Mouse (Mus musculus) midbrain, embryonic 10.5 days (tissue): Measurements from ENCODE around the gene Gm44503. TPM values are rescaled to one million over a fixed set of nuclear protein-coding genes. Genes with fewer than 3 reads are reported as not detected.
A peak's percentile ranks its signal among the peaks of the same experiment; 100 is the strongest.

Source experiments
- DNase-seq: peaks from one replicate; pipeline ENCODE4 v3.0.0-alpha.2; 2017; ENCODE audit warnings: low spot score
- H3K27ac ChIP-seq: fragments of 300-500 bp; sonication (generic); replicated peaks from 2 replicates; pipeline ENCODE4 v1.5.1; 2016; ENCODE audit warnings: mild to moderate bottlenecking
- H3K27me3 ChIP-seq: fragments of 300-500 bp; sonication (generic); 2 replicates; pipeline ENCODE4 v1.6.1; 2016; ENCODE audit warnings: low read depth, mild to moderate bottlenecking; ENCODE audit not compliant: poor library complexity, severe bottlenecking
- H3K36me3 ChIP-seq: fragments of 300-500 bp; sonication (generic); 2 replicates; pipeline ENCODE4 v1.6.1; 2016; ENCODE audit warnings: mild to moderate bottlenecking, moderate library complexity
- H3K4me1 ChIP-seq: fragments of 300-500 bp; sonication (generic); 2 replicates; pipeline ENCODE4 v1.6.1; 2016
- H3K4me3 ChIP-seq: fragments of 300-500 bp; sonication (generic); 2 replicates; pipeline ENCODE4 v1.5.1; 2016; ENCODE audit warnings: mild to moderate bottlenecking, moderate library complexity
- H3K9me3 ChIP-seq: fragments of 300-500 bp; sonication (generic); replicated peaks from 2 replicates; pipeline ENCODE4 v1.6.1; 2016; ENCODE audit warnings: mild to moderate bottlenecking
- WGBS: fragments of 180-500 bp; shearing (Covaris S2); methylation state at CpG from one replicate; pipeline ENCODE4 v1.1.7; 2016; 5-methylcytosine and 5-hydroxymethylcytosine counted together
- microRNA-seq: library from miRNA; unstranded; fragments of <30 nt; microRNA quantifications from one replicate; pipeline ENCODE4, GENCODE M21; 2017
- polyA plus RNA-seq: library from polyadenylated mRNA; unstranded; fragments of >200 nt; fragmentation: Nextera tagmentation; extraction: Ambion mirVana; gene quantifications from 2 replicates; pipeline ENCODE4 v1.2.1, GENCODE M21; 2016

Gene Gm44503
- polyA plus RNA-seq, 1 experiment from 2014 or later: not detected

DNA sequence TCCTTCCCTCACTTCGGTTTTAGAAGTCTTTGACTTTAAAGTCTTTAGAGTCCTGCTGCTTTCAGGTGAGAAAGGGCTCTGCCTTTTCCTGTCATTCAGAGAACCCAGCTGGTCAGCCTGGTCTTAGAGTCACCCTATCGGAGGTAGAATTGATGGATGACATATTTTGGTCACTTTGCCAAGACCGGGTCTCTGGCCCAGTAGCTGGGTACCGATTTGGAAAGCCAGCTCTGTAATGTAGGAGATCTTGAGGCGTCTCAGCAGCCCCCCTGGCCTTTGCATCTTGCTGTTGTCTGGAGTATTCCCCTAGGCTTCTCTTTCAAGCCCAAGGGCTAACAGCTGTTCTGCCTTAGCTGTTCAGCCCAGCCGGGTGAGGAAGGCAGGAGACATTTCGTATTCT is 86.6 kb downstream of the Gm44503 start:
- H3K4me3 ChIP-seq: peak overlapping the region; percentile 60
- H3K36me3 ChIP-seq: no peaks in the 10 kb centered on the region
- no peak overlapping the region for H3K27ac ChIP-seq
- peaks cover 11% of the 10 kb centered on the region for H3K27me3 ChIP-seq
- peaks cover 36% of the 10 kb centered on the region for H3K4me1 ChIP-seq
- no peaks in the 10 kb centered on the region for H3K9me3 ChIP-seq
- no peak for DNase-seq
- 18% methylated on average over 7 of the region's 7 CpGs for WGBS

DNA sequence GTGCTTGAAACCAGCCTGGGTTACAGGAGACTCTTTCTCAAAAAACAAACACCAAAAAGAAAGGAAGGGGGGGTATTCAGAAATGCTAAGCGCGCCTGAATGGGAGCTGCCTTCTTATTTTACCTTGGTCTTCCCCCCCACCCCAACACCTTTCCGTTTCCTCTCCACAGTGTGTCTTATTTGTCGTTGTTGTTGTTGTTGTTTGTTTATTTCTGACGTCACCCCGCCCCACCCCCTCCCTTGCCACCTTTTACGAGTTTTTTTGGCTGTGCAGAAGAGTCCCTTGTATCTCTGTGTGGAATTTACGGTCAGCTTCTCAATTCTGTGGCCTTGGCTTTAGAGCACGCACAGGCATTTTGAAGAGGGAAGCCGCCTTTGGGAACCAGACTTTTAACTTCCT is 87.1 kb downstream of the Gm44503 start:
- Histone ChIP-seq H3K4me1 (peaks cover 34% of the 10 kb centered on the region), H3K27ac (no peak overlapping the region), H3K36me3 (no peaks in the 10 kb centered on the region), H3K9me3 (no peaks in the 10 kb centered on the region), H3K4me3 (0 out of 2 replicates have a peak overlapping the region, but pooled peaks have one; percentile 60), H3K27me3 (peaks cover 11% of the 10 kb centered on the region)
- WGBS: 80% methylated on average over 10 of the region's 10 CpGs
- DNase-seq: no peak

DNA sequence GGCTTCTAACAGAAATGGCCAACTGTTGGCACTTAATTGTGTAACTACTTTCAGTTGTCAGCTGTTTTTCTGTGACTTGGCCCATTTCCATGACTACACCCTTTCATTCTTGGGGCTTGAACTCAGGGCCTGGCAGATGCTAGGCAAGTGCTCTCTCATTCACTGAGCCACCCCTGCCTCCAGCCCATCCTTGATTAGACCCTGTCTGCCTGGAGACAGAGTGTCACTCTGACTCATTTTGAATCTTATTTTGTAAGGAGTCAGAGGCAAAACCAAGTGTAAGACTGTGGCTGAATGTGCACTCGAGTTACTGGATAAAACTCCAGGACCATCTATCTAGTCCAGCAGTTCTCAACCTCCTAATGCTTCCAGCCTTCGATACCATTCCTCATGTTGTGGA is 89.3 kb downstream of the Gm44503 start:
- Histone ChIP-seq H3K4me1 (peaks cover 36% of the 10 kb centered on the region), H3K27ac (no peak overlapping the region), H3K9me3 (no peaks in the 10 kb centered on the region), H3K27me3 (peaks cover 11% of the 10 kb centered on the region), H3K4me3 (no peak overlapping the region), H3K36me3 (no peaks in the 10 kb centered on the region)
- whole genome bisulfite sequencing: 86% methylated on average over 2 of the region's 2 CpGs
- no peak for DNase-seq

DNA sequence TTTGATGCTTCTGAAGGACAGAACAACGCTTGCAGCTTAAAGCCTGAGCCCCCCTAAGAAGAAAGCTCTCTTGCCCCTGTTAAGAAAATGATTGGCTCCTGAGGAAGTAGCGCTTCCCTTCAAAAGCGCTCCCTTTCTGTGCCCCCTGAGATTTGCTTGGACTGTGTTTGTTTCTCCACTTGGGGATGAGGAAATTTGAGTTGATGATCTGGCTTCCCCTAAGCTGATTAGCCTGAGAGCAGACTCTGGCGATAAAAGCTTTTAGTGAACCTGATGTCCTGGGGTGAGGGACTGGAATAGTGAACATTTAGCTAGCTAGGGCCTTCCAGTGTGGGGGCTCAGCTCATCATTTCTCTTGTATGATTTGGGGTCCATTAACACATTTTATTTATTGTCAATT is 90.3 kb downstream of the Gm44503 start:
- Histone ChIP-seq H3K36me3 (no peaks in the 10 kb centered on the region), H3K27me3 (peaks cover 11% of the 10 kb centered on the region), H3K4me3 (no peak overlapping the region), H3K27ac (no peak overlapping the region), H3K4me1 (peaks cover 35% of the 10 kb centered on the region), H3K9me3 (no peaks in the 10 kb centered on the region)
- WGBS: 9% methylated on average over 4 of the region's 4 CpGs
- DNase-seq: no peak

DNA sequence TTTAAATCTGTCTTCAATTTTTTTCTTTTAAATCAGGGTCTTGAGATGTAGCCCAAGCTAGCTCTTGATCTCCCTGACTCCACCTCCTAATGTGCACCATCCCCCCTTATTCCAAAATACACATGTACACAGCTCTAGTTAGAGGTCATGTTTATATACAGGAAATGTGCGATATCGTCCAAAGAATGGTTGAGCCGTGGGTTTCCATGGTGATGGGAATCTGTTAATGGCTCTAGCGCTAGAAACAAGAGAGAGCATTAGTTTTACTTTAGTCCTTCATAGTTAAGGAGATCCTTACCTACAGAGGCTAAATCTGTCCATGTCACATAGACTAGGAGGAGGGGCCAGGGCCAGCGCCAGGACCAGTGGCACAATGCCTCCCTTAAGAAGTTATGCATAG is 91.2 kb downstream of the Gm44503 start:
- WGBS: 75% methylated on average over 5 of the region's 5 CpGs
- Histone ChIP-seq H3K27me3 (peaks cover 11% of the 10 kb centered on the region), H3K4me1 (peaks cover 26% of the 10 kb centered on the region), H3K36me3 (no peaks in the 10 kb centered on the region), H3K9me3 (no peaks in the 10 kb centered on the region), H3K4me3 (no peak overlapping the region), H3K27ac (no peak overlapping the region)
- no peak for DNase-seq

DNA sequence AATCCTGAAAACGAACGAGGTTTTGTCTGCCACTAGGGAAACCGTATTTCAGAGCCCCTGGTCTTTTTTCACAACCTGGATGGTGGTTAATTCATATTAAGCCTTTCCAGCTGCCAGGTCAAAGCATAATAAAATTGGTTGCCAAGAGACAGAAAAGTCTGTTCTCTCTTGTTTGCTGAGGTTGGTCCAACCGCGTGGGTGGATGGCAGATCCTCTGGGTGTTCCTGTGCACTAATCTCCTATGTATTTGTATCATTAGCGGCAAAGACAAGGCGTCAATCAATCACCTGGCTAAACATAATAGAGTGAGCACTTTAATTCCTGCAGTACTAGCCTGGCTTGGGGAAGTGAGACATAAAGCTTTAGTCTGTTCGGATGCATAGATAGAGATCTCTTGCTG is 92.0 kb downstream of the Gm44503 start:
- H3K27me3 ChIP-seq: peaks cover 6% of the 10 kb centered on the region
- no peaks in the 10 kb centered on the region for H3K9me3 ChIP-seq
- no peak overlapping the region for H3K4me3 ChIP-seq
- peaks cover 22% of the 10 kb centered on the region for H3K4me1 ChIP-seq
- no peaks in the 10 kb centered on the region for H3K36me3 ChIP-seq
- DNase-seq: no peak
- WGBS: 72% methylated on average over 8 of the region's 8 CpGs
- H3K27ac ChIP-seq: no peak overlapping the region

DNA sequence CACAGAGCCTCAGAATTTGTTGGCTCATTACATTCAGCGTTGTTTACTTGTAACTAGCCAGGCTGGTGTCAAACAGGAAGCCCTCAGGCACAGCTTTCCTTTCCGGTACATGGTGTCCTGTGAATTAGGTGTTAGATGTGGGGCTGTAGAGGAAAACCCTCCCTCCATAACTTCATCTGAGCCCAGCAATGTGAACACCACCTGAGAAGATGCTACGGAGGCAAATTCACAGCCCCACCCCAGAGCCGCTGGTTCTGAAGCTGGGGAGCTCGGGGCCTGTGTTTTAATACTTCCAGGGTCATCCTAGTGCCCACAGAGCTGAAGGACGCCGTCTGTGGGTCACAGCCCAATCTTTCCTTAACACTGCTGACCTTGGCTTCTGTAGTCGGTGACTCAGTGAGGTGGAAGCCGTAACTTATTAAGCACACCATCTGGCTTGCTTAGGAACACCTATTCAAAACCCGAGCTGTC is 96.8 kb downstream of the Gm44503 start:
- no peak overlapping the region for H3K27ac ChIP-seq

DNA sequence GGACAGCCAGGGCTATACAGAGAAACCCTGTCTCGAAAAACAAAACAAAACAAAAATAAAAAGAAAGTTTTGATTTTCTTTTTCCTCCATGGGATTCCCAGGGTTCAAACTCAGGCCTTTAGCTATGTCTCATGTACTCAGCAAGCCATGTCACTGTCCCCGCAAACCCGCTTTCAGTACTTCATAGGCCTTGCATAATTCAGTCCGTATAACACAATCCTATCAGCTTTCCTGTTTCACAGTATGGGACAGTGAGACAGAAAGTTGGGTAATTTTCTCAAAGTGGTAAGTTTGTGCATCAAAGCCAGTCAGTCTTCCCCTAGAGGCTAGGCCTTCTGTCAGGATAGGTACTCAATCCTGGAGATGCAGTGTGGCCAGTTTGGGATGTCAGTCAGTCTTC is 100.6 kb downstream of the Gm44503 start:
- H3K9me3 ChIP-seq: no peaks in the 10 kb centered on the region
- H3K36me3 ChIP-seq: no peaks in the 10 kb centered on the region
- H3K27ac ChIP-seq: no peak overlapping the region
- peaks cover 13% of the 10 kb centered on the region; the same call in 1 of the 2 replicates for H3K4me1 ChIP-seq
- WGBS: 93% methylated on average over 4 of the region's 4 CpGs
- H3K27me3 ChIP-seq: no peaks in the 10 kb centered on the region
- no peak for DNase-seq
- H3K4me3 ChIP-seq: no peak overlapping the region

More for the DNA sequence above, 96.8 kb downstream of the Gm44503 start:
- no peaks in the 10 kb centered on the region for H3K27me3 ChIP-seq
- H3K4me1 ChIP-seq: peaks cover 11% of the 10 kb centered on the region; the same call in 1 of the 2 replicates
- no peak for DNase-seq
- 71% methylated on average over 10 of the region's 10 CpGs for WGBS
- H3K4me3 ChIP-seq: no peak overlapping the region
- no peaks in the 10 kb centered on the region for H3K36me3 ChIP-seq
- H3K9me3 ChIP-seq: no peaks in the 10 kb centered on the region

DNA sequence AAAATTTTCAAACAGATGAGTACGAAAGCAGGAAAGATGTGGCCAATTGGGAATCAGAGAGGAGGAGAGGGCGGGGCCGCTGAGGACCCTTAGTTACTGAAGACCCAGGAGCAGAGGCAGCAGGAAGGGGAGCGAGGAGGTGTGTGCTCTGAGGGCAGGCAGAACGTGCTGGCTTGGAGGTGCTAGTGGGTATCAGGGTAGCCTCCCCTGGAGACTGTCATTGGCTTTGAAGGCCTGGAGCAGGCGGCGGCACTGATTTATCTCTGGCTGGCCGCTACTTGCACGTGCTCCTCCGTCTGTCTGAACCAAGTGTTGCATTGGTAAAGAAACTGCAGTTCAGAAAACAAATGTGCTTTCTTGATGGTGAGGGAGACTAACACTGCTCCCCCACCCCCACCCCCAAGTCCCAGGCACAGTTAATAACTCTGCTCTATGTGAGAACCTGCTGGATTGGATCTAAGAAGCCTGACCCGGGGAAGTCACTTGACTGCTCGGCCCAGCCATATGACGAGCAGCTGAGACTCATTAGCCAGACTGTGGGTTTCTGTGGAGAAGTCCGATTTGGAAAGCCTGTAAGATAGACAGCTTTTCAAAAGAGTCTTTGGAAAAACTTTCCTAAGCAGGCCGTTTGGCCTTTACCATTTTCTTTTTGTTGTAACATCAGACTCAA is 105.1 kb downstream of the Gm44503 start:
- Histone ChIP-seq H3K4me1 (peaks cover 24% of the 10 kb centered on the region), H3K4me3 (no peak overlapping the region), H3K9me3 (no peaks in the 10 kb centered on the region), H3K27me3 (no peaks in the 10 kb centered on the region), H3K27ac (no peak overlapping the region), H3K36me3 (no peaks in the 10 kb centered on the region)
- DNase-seq: no peak
- WGBS: 41% methylated on average over 15 of the region's 15 CpGs

Small RNAs within 50 kb of the gene (microRNA-seq; reads per million reads assigned to microRNA genes)
- not detected for gene Gm27353

Other genes starting within 250 kb of the Gm44503 start
- 9.9 and 19.9 TPM in 2 replicates for gene Prtg, start 152.0 kb upstream of the Gm44503 start, polyA plus RNA-seq
- gene Pygo1, start 33.2 kb upstream of the Gm44503 start, polyA plus RNA-seq: 4.9 and 5.8 TPM in 2 replicates
- 1.7 and 2.3 TPM in 2 replicates for gene Dyx1c1, start 67 bp upstream of the Gm44503 start, polyA plus RNA-seq
- 21.8 and 24.2 TPM in 2 replicates for gene Ccpg1os, start 26.5 kb downstream of the Gm44503 start, polyA plus RNA-seq
- gene Ccpg1, start 26.6 kb downstream of the Gm44503 start, polyA plus RNA-seq: 18.0 and 23.0 TPM in 2 replicates
- 12.8 and 14.2 TPM in 2 replicates for gene Pigb, start 81.5 kb downstream of the Gm44503 start, polyA plus RNA-seq
- 1.6 and 1.9 TPM in 2 replicates for gene Rab27a, start 86.0 kb downstream of the Gm44503 start, polyA plus RNA-seq
- not detected in 2 replicates for gene Khdc3, start 143.0 kb downstream of the Gm44503 start, polyA plus RNA-seq
- gene Gm20509, start 143.6 kb downstream of the Gm44503 start, polyA plus RNA-seq: not detected in 2 replicates
- gene Rsl24d1, start 154.6 kb downstream of the Gm44503 start, polyA plus RNA-seq: 143 and 150 TPM in 2 replicates